Mouse (Mus musculus) hindbrain, postnatal 0 days (tissue): Measurements from ENCODE around the gene Sema3d. TPM values are rescaled to one million over a fixed set of nuclear protein-coding genes. Genes with fewer than 3 reads are reported as not detected.

Experiments
- ATAC-seq: fragments of 200-750 bp; cut with Nextera tagmentation; 2 replicates; pipeline ENCODE4 v1.8.0; 2017; ENCODE audit warnings: mild to moderate bottlenecking, moderate TSS enrichment, moderate library complexity
- DNase-seq: peaks from one replicate; pipeline ENCODE4 v3.0.0-alpha.2; 2015; ENCODE audit warnings: low spot score
- H3K27ac ChIP-seq: fragments of 300-500 bp; sonication (generic); 2 replicates; pipeline ENCODE4 v1.5.1; 2014; ENCODE audit warnings: mild to moderate bottlenecking
- H3K27me3 ChIP-seq: fragments of 300-500 bp; sonication (generic); 2 replicates; pipeline ENCODE4 v1.6.1; 2014; ENCODE audit warnings: low read length, mixed read lengths; ENCODE audit not compliant: insufficient read depth
- H3K36me3 ChIP-seq: fragments of 300-500 bp; sonication (generic); 2 replicates; pipeline ENCODE4 v1.6.1; 2014; ENCODE audit warnings: low read length, mixed read lengths; ENCODE audit not compliant: insufficient read depth
- H3K4me1 ChIP-seq: fragments of 300-500 bp; sonication (generic); 2 replicates; pipeline ENCODE4 v1.6.1; 2014; ENCODE audit warnings: antibody characterized with exemption, low read length, mixed read lengths; ENCODE audit not compliant: insufficient read depth
- H3K4me2 ChIP-seq: fragments of 300-500 bp; sonication (generic); 2 replicates; pipeline ENCODE4 v1.6.1; 2014; ENCODE audit warnings: low read depth, mild to moderate bottlenecking, low read length, moderate library complexity, mixed read lengths
- H3K4me3 ChIP-seq: fragments of 300-500 bp; sonication (generic); 2 replicates; pipeline ENCODE4 v1.5.1; 2014; ENCODE audit warnings: low read length
- H3K9ac ChIP-seq: fragments of 300-500 bp; sonication (generic); replicated peaks from 2 replicates; pipeline ENCODE4 v1.6.1; 2014; ENCODE audit warnings: mild to moderate bottlenecking, low read length, moderate library complexity, mixed read lengths
- H3K9me3 ChIP-seq: fragments of 300-500 bp; sonication (generic); 2 replicates; pipeline ENCODE4 v1.6.1; 2016; ENCODE audit warnings: low read length, mixed read lengths
- CTCF ChIP-seq: IDR thresholded peaks from 2 replicates; pipeline ENCODE4 v1.5.1; 2016; ENCODE audit warnings: antibody characterized with exemption, control low read depth, low read depth
- WGBS: fragments of 180-500 bp; shearing (Covaris S2); extraction: QIAGEN DNeasy Blood & Tissue Kit; methylation state at CpG from one replicate; pipeline ENCODE4 v1.1.7; 2014; 5-methylcytosine and 5-hydroxymethylcytosine counted together
- polyA plus RNA-seq: library from polyadenylated mRNA; unstranded; fragments of >200 nt; fragmentation: Nextera tagmentation; extraction: Ambion mirVana; gene quantifications from 2 replicates; pipeline ENCODE4 v1.2.1, GENCODE M21; 2015
- total RNA-seq: library from RNA; depleted of rRNA; stranded (reverse); fragments of >200 nt; gene quantifications from 2 replicates; pipeline ENCODE4 v1.2.3, GENCODE M21; 2014; rRNA removed

The Sema3d gene
- total RNA-seq (3.3 and 5.0 TPM in 2 replicates), polyA plus RNA-seq (2.7 and 3.1 TPM in 2 replicates)

GRCm38 (mm10) chr5:12383133-12383959, at the start of gene Sema3d:
TSS of gene Sema3d (plus strand) at chr5:12383385.
- Histone ChIP-seq H3K4me2 (peak within 1 kb of the TSS; percentile 95), H3K4me1 (no peaks in the 10 kb centered on the region), H3K36me3 (no peaks in the 10 kb centered on the region), H3K4me3 (peak within 1 kb of the TSS; percentile 66), H3K9ac (peak within 1 kb of the TSS; percentile 52), H3K27ac (no peak within 1 kb of the TSS), H3K9me3 (no peaks in the 10 kb centered on the region), H3K27me3 (no peaks in the 10 kb centered on the region)
- ATAC-seq (peak; percentile 96), DNase-seq (peak; percentile 85)
- TF ChIP-seq CTCF = peak; percentile 79
- WGBS = under 1% methylated on average over 48 of the region's 49 CpGs

DNA sequence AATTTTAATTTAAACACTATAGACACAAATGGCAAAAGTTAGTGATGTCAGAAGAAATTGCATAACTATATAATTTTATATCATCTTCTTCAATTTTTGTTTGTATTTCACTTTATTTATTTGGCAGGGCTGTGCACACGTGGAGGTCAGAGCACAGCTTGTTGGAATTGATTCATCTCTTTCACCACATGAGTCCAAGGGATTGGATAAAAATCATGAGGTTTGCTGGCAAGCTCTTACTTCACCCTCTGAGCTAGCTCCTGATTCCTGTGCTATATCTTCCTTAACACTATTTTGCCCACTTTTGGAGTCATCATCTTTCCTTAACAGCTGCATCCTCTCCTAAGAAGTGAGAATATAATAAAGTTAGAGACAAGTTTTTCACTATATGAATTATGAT, 5.9 kb upstream of the Sema3d start:
- H3K4me2 ChIP-seq = no peak overlapping the region
- no peak overlapping the region for H3K27ac ChIP-seq
- no peaks in the 10 kb centered on the region for H3K4me1 ChIP-seq
- ATAC-seq (no peak), DNase-seq (peak; percentile 39)
- no peak overlapping the region for H3K4me3 ChIP-seq
- TF ChIP-seq CTCF = no peak
- H3K9ac ChIP-seq = no peak overlapping the region
- H3K9me3 ChIP-seq = no peaks in the 10 kb centered on the region
- no peaks in the 10 kb centered on the region for H3K36me3 ChIP-seq
- 36% methylated on average over 1 of the region's 1 CpGs for WGBS
- H3K27me3 ChIP-seq = no peaks in the 10 kb centered on the region

DNA sequence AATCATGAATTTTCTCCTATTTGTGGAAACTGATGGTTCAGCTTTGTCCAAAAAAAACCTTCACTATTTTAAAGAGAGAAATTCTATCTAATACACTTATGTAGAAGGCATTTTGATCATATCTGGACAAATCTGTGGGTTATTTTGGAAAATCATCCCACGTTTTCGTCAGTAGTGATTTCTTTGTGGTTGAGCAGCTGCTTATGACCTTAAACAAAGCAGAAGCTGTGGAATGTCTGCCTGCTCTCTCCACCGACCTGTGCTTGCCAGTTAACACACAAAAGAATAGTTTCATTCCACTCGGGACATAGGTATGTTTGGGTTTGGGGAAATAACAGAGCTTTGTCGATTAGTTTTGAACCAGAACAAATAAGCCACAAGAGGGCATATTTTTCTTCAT, 4.3 kb upstream of the Sema3d start:
- no peaks in the 10 kb centered on the region for H3K27me3 ChIP-seq
- no peak overlapping the region for H3K9ac ChIP-seq
- WGBS = 42% methylated on average over 5 of the region's 5 CpGs
- H3K36me3 ChIP-seq = no peaks in the 10 kb centered on the region
- no peaks in the 10 kb centered on the region for H3K4me1 ChIP-seq
- H3K9me3 ChIP-seq = no peaks in the 10 kb centered on the region
- DNase-seq (peak; percentile 3), ATAC-seq (no peak)
- H3K4me2 ChIP-seq = no peak overlapping the region
- H3K4me3 ChIP-seq = no peak overlapping the region
- H3K27ac ChIP-seq = no peak overlapping the region
- no peak for TF ChIP-seq CTCF

GRCm38 (mm10) chr5:12382010-12382409, 1.2 kb upstream of the Sema3d start:
- Histone ChIP-seq H3K9ac (no peak overlapping the region), H3K27ac (no peak overlapping the region), H3K27me3 (no peaks in the 10 kb centered on the region), H3K4me3 (no peak overlapping the region), H3K36me3 (no peaks in the 10 kb centered on the region), H3K9me3 (no peaks in the 10 kb centered on the region), H3K4me1 (no peaks in the 10 kb centered on the region), H3K4me2 (no peak overlapping the region)
- TF ChIP-seq CTCF = no peak
- DNase-seq (no peak), ATAC-seq (no peak)
- 87% methylated on average over 5 of the region's 5 CpGs for WGBS

- DNase-seq (no peak), ATAC-seq (0 out of 2 replicates have a peak, but pooled peaks have one; percentile 30)
- Histone ChIP-seq H3K4me1 (no peaks in the 10 kb centered on the region), H3K9ac (peak overlapping the region; percentile 52; the same call in 1 of the 2 replicates), H3K27ac (no peak overlapping the region), H3K4me2 (peak overlapping the region; percentile 95), H3K9me3 (no peaks in the 10 kb centered on the region), H3K27me3 (no peaks in the 10 kb centered on the region), H3K4me3 (peak overlapping the region; percentile 66), H3K36me3 (no peaks in the 10 kb centered on the region)
- WGBS = under 1% methylated on average over 10 of the region's 10 CpGs
- TF ChIP-seq CTCF = no peak
Observed at GRCm38 (mm10) chr5:12383960-12384285, 738 bp downstream of the Sema3d start.

DNA sequence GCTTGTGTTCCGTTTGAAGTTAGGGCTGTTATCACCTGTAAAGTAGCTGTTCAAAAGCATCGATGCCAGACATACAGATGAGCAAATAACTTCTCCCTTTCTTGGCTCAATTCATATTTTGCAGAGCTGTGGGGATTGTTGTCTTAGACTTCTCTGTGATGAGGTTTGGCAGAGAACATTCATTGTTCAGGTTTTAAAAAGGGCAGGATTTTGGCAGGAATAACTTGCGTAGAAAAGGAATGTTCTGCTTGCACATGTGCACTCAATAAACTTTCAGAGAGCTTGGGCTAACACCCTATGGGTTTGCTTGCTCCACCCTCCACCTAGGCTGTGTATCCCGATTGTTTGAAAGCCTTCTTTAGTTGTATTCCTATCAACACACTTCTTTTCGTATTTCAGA, 9.5 kb downstream of the Sema3d start:
- no peak for TF ChIP-seq CTCF
- H3K36me3 ChIP-seq = no peaks in the 10 kb centered on the region
- no peak overlapping the region for H3K27ac ChIP-seq
- ATAC-seq = no peak
- 81% methylated on average over 5 of the region's 5 CpGs for WGBS
- DNase-seq = peak; percentile 10
- no peak overlapping the region for H3K9ac ChIP-seq
- no peaks in the 10 kb centered on the region for H3K9me3 ChIP-seq
- no peaks in the 10 kb centered on the region for H3K27me3 ChIP-seq
- H3K4me1 ChIP-seq = no peaks in the 10 kb centered on the region
- no peak overlapping the region for H3K4me3 ChIP-seq
- no peak overlapping the region for H3K4me2 ChIP-seq

- WGBS = 70% methylated on average over 2 of the region's 2 CpGs
- no peak for TF ChIP-seq CTCF
Observed at GRCm38 (mm10) chr5:12399271-12399670, 16.1 kb downstream of the Sema3d start.

More at GRCm38 (mm10) chr5:12399271-12399670, 16.1 kb downstream of the Sema3d start:
- H3K36me3 ChIP-seq = no peaks in the 10 kb centered on the region
- no peaks in the 10 kb centered on the region for H3K9me3 ChIP-seq
- H3K4me3 ChIP-seq = no peak overlapping the region
- no peaks in the 10 kb centered on the region for H3K4me1 ChIP-seq
- ATAC-seq (no peak), DNase-seq (no peak)
- no peak overlapping the region for H3K9ac ChIP-seq
- H3K27ac ChIP-seq = no peak overlapping the region
- no peak overlapping the region for H3K4me2 ChIP-seq
- no peaks in the 10 kb centered on the region for H3K27me3 ChIP-seq
